Mouse (Mus musculus): ENCODE measurements at regions not wholly inside any gene's neighbourhood (a gene's known extent, or its start where the extent isn't known, plus 50 kb on each side); places are given as distances from the start of the nearest gene placed in this dataset.
A peak's percentile ranks its signal among the peaks of the same experiment; 100 is the strongest.

GRCm38 (mm10) chr6:31053003-31053402 is 94.1 kb upstream of the Klf14 start:
- H3K27ac ChIP-seq (ENCODE audit: low read depth, low read length): no peak overlapping the region
- WGBS: 24% methylated on average over 8 of the region's 8 CpGs
- no peaks in the 10 kb centered on the region; the same call in 1 of the 2 replicates for H3K36me3 ChIP-seq (ENCODE audit: insufficient read depth, low read length)
- H3K9ac ChIP-seq (replicated peaks; ENCODE audit: low read length, poor library complexity, severe bottlenecking): no peak overlapping the region
- H3K9me3 ChIP-seq (ENCODE audit: low read length): no peaks in the 10 kb centered on the region
- no peak overlapping the region for H3K4me2 ChIP-seq (ENCODE audit: low read depth, low read length, poor library complexity, severe bottlenecking)
- H3K4me3 ChIP-seq (ENCODE audit: low read depth, low read length): no peak overlapping the region
- no peak for TF ChIP-seq CTCF (IDR thresholded peaks at IDR 0.05)
- H3K27me3 ChIP-seq (ENCODE audit: insufficient read depth, low read length): no peaks in the 10 kb centered on the region
- no peak for DNase-seq (ENCODE audit: low spot score)
- H3K4me1 ChIP-seq (ENCODE audit: insufficient read depth, low read length): no peaks in the 10 kb centered on the region
- ATAC-seq (ENCODE audit: low FRiP score): no peak

DNA sequence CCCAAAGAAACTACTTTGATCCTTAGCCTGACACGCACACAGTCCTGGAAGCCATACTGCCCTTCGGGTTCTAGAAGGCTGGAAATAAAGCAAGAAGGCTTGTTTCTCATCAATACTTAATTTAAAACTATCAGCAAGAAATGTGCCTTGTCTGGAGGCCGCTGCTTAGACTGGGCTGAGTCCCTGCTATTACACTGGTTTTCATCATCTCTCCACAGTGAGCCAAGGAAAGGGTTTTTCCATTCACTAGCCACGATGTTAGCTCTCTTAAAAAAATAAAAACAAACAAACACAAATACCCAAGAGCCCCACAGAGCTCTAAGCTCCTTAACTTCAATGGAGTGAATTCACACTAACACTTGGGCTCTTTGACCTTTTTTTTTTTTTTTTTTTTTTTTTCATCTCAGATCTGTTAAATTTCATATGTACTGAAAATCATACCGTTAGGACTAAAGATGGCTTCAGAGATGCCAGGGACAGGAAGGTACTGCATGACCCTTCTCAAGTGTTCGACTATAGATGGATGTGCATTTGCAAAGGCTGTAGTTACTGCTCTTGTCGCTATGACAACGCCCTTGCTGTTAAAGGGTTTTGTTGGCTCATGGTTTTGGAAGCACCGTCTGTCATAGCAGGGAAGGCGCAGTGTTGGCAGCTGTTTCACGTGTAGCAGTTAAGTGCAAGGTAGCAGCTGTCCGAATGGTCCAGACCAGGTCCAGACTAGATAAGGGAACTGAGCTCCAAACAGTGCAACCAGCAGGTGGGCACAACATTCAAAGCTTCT is 98.1 kb upstream of the Klf14 start:
- no peak overlapping the region for H3K4me3 ChIP-seq (ENCODE audit: low read depth, low read length)
- no peaks in the 10 kb centered on the region; the same call in 1 of the 2 replicates for H3K36me3 ChIP-seq (ENCODE audit: insufficient read depth, low read length)
- WGBS: 56% methylated on average over 12 of the region's 12 CpGs
- TF ChIP-seq CTCF (IDR thresholded peaks at IDR 0.05): no peak
- ATAC-seq (ENCODE audit: low FRiP score): peak; percentile 29; the same call in 1 of the 2 replicates
- no peaks in the 10 kb centered on the region for H3K27me3 ChIP-seq (ENCODE audit: insufficient read depth, low read length)
- no peaks in the 10 kb centered on the region for H3K4me1 ChIP-seq (ENCODE audit: insufficient read depth, low read length)
- H3K9ac ChIP-seq (replicated peaks; ENCODE audit: low read length, poor library complexity, severe bottlenecking): no peak overlapping the region
- peak overlapping the region; percentile 58; the same call in 1 of the 2 replicates for H3K27ac ChIP-seq (ENCODE audit: low read depth, low read length)
- H3K9me3 ChIP-seq (ENCODE audit: low read length): no peaks in the 10 kb centered on the region
- no peak overlapping the region for H3K4me2 ChIP-seq (ENCODE audit: low read depth, low read length, poor library complexity, severe bottlenecking)
- peak; percentile 64 for DNase-seq (ENCODE audit: low spot score)

DNA sequence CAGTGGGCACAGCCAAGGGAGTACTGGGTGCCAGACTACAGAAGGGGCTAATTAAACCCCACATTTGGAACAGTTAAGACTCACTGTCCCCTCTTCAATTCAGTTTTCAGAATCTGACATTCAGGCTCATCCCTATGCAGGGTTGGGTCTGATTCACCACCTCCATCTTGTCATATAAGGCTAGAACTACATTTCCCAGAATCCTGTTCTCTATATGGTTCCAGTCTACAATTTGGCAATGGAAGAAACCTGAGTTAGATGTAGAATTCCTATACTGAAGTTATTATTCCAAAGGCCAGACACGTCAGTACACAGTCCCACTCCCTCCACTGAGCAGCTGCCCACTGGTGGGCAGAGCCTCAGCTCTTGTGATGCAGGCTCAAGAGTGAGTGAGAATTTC is 99.4 kb upstream of the Klf14 start:
- no peak overlapping the region for H3K27ac ChIP-seq (ENCODE audit: low read depth, low read length)
- no peak overlapping the region for H3K4me2 ChIP-seq (ENCODE audit: low read depth, low read length, poor library complexity, severe bottlenecking)
- DNase-seq (ENCODE audit: low spot score) (no peak), ATAC-seq (ENCODE audit: low FRiP score) (no peak)
- H3K4me3 ChIP-seq (ENCODE audit: low read depth, low read length): no peak overlapping the region
- H3K27me3 ChIP-seq (ENCODE audit: insufficient read depth, low read length): no peaks in the 10 kb centered on the region
- WGBS: 86% methylated on average over 1 of the region's 1 CpGs
- no peak for TF ChIP-seq CTCF (IDR thresholded peaks at IDR 0.05)
- H3K36me3 ChIP-seq (ENCODE audit: insufficient read depth, low read length): no peaks in the 10 kb centered on the region; the same call in 1 of the 2 replicates
- no peaks in the 10 kb centered on the region for H3K9me3 ChIP-seq (ENCODE audit: low read length)
- H3K4me1 ChIP-seq (ENCODE audit: insufficient read depth, low read length): no peaks in the 10 kb centered on the region
- no peak overlapping the region for H3K9ac ChIP-seq (replicated peaks; ENCODE audit: low read length, poor library complexity, severe bottlenecking)

GRCm38 (mm10) chr6:31058961-31059360 is 100.1 kb upstream of the Klf14 start:
- Histone ChIP-seq H3K4me1 (ENCODE audit: insufficient read depth, low read length) (no peaks in the 10 kb centered on the region), H3K4me2 (ENCODE audit: low read depth, low read length, poor library complexity, severe bottlenecking) (no peak overlapping the region), H3K27ac (ENCODE audit: low read depth, low read length) (no peak overlapping the region), H3K4me3 (ENCODE audit: low read depth, low read length) (no peak overlapping the region), H3K9ac (replicated peaks; ENCODE audit: low read length, poor library complexity, severe bottlenecking) (no peak overlapping the region), H3K9me3 (ENCODE audit: low read length) (no peaks in the 10 kb centered on the region), H3K36me3 (ENCODE audit: insufficient read depth, low read length) (no peaks in the 10 kb centered on the region; the same call in 1 of the 2 replicates), H3K27me3 (ENCODE audit: insufficient read depth, low read length) (no peaks in the 10 kb centered on the region)
- DNase-seq (ENCODE audit: low spot score) (no peak), ATAC-seq (ENCODE audit: low FRiP score) (no peak)
- no peak for TF ChIP-seq CTCF (IDR thresholded peaks at IDR 0.05)
- WGBS: 86% methylated on average over 3 of the region's 3 CpGs

DNA sequence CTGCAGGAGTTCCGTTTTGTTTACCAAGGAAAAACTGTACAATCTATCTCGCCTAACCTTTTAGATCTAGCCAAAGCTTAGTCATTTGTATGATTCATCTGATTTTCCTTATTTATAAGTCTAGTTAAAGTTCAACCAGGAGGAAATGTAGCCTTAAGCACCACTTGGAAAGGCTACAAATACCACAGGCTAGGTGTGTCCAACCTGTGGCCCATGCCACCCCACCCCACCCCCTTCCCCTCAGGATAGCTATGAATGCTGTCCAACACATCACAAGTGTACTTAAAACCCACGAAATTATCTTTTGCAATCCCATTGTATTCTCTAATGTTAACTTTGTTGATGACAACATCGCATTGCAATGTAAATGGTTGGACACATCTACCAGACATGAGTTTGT is 102.9 kb upstream of the Klf14 start:
- TF ChIP-seq CTCF (IDR thresholded peaks at IDR 0.05): no peak
- no peak for DNase-seq (ENCODE audit: low spot score)
- Histone ChIP-seq H3K9me3 (ENCODE audit: low read length) (no peaks in the 10 kb centered on the region), H3K27ac (ENCODE audit: low read depth, low read length) (no peak overlapping the region), H3K36me3 (ENCODE audit: insufficient read depth, low read length) (no peaks in the 10 kb centered on the region), H3K4me1 (ENCODE audit: insufficient read depth, low read length) (no peaks in the 10 kb centered on the region), H3K4me3 (ENCODE audit: low read depth, low read length) (no peak overlapping the region), H3K4me2 (ENCODE audit: low read depth, low read length, poor library complexity, severe bottlenecking) (no peak overlapping the region), H3K27me3 (ENCODE audit: insufficient read depth, low read length) (no peaks in the 10 kb centered on the region), H3K9ac (replicated peaks; ENCODE audit: low read length, poor library complexity, severe bottlenecking) (no peak overlapping the region)
- ATAC-seq (ENCODE audit: low FRiP score): no peak
- WGBS: 98% methylated on average over 4 of the region's 4 CpGs

DNA sequence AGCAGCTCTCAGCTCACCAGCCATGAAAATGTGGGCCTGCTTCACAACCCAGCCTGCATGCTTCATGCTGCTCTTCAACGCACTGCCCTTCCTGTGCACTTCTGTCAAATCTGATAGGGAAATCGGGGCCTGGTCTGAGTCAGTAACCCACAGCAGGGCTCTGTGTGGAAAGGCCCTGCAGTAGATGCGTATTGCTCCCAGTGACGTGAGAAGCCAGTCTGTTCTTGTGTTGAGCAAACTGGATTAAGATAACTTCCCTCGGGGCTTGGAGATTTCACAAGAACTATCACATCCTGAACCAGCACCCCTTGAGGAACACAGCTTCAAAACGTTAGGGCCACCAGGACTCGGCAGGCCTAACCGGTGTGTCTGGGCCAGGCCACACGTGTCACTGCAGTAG is 106.5 kb upstream of the Klf14 start:
- Histone ChIP-seq H3K4me1 (ENCODE audit: insufficient read depth, low read length) (no peaks in the 10 kb centered on the region), H3K9ac (replicated peaks; ENCODE audit: low read length, poor library complexity, severe bottlenecking) (no peak overlapping the region), H3K4me3 (ENCODE audit: low read depth, low read length) (no peak overlapping the region), H3K36me3 (ENCODE audit: insufficient read depth, low read length) (no peaks in the 10 kb centered on the region), H3K9me3 (ENCODE audit: low read length) (no peaks in the 10 kb centered on the region), H3K27ac (ENCODE audit: low read depth, low read length) (no peak overlapping the region), H3K4me2 (ENCODE audit: low read depth, low read length, poor library complexity, severe bottlenecking) (no peak overlapping the region), H3K27me3 (ENCODE audit: insufficient read depth, low read length) (no peaks in the 10 kb centered on the region)
- WGBS: 87% methylated on average over 9 of the region's 9 CpGs
- TF ChIP-seq CTCF (IDR thresholded peaks at IDR 0.05): no peak
- no peak for ATAC-seq (ENCODE audit: low FRiP score)
- DNase-seq (ENCODE audit: low spot score): no peak
